Mouse (Mus musculus) hindbrain, embryonic 14.5 days (tissue): ENCODE measurements at regions not wholly inside any gene's neighbourhood (a gene's known extent, or its start where the extent isn't known, plus 50 kb on each side); places are given as distances from the start of the nearest gene placed in this dataset.
"Not testable (repeated sequence)": the region's sequence is repeated elsewhere in the genome, so short reads cannot be mapped to it uniquely, and the experiment has no call there.

Experiments
- ATAC-seq: fragments of 200-750 bp; cut with Nextera tagmentation; 2 replicates; pipeline ENCODE4 v1.8.0; 2017; ENCODE audit warnings: moderate number of reproducible peaks, mild to moderate bottlenecking, moderate TSS enrichment, moderate library complexity; ENCODE audit not compliant: low FRiP score
- DNase-seq: peaks from one replicate; pipeline ENCODE4 v3.0.0-alpha.2; 2015; ENCODE audit warnings: low spot score
- H3K27ac ChIP-seq: fragments of 300-500 bp; sonication (generic); 2 replicates; pipeline ENCODE4 v1.5.1; 2014; ENCODE audit warnings: mild to moderate bottlenecking, moderate library complexity
- H3K27me3 ChIP-seq: fragments of 300-500 bp; sonication (generic); 2 replicates; pipeline ENCODE4 v1.6.1; 2014; ENCODE audit warnings: mild to moderate bottlenecking, low read length, mixed read lengths; ENCODE audit not compliant: control insufficient read depth, insufficient read depth
- H3K36me3 ChIP-seq: fragments of 300-500 bp; sonication (generic); replicated peaks from 2 replicates; pipeline ENCODE4 v1.6.1; 2014; ENCODE audit not compliant: control insufficient read depth, insufficient read depth
- H3K4me1 ChIP-seq: fragments of 300-500 bp; sonication (generic); replicated peaks from 2 replicates; pipeline ENCODE4 v1.6.1; 2014; ENCODE audit warnings: antibody characterized with exemption, low read length, mixed read lengths; ENCODE audit not compliant: control insufficient read depth, insufficient read depth
- H3K4me2 ChIP-seq: fragments of 300-500 bp; sonication (generic); replicated peaks from 2 replicates; pipeline ENCODE4 v1.6.1; 2014; ENCODE audit warnings: mild to moderate bottlenecking, moderate library complexity
- H3K4me3 ChIP-seq: fragments of 300-500 bp; sonication (generic); replicated peaks from 2 replicates; pipeline ENCODE4 v1.5.1; 2014; ENCODE audit warnings: mild to moderate bottlenecking, low read length
- H3K9ac ChIP-seq: fragments of 300-500 bp; sonication (generic); 2 replicates; pipeline ENCODE4 v1.6.1; 2014
- H3K9me3 ChIP-seq: fragments of 300-500 bp; sonication (generic); 2 replicates; pipeline ENCODE4 v1.6.1; 2016; ENCODE audit warnings: low read length; ENCODE audit not compliant: control insufficient read depth
- WGBS: fragments of 180-500 bp; shearing (Covaris S2); extraction: QIAGEN DNeasy Blood & Tissue Kit; methylation state at CpG from one replicate; pipeline ENCODE4 v1.1.7; 2014; 5-methylcytosine and 5-hydroxymethylcytosine counted together

GRCm38 (mm10) chr13:113463420-113463819, 154.9 kb downstream of the Snx18 start:
- ATAC-seq, result no peak
- peaks cover 18% of the 10 kb centered on the region for H3K4me1 ChIP-seq
- H3K27me3 ChIP-seq, result no peaks in the 10 kb centered on the region
- no peak overlapping the region for H3K9ac ChIP-seq
- WGBS, result 34% methylated on average over 4 of the region's 4 CpGs
- no peak for DNase-seq
- no peak overlapping the region for H3K4me3 ChIP-seq
- H3K9me3 ChIP-seq, result no peaks in the 10 kb centered on the region
- H3K4me2 ChIP-seq, result no peak overlapping the region
- H3K36me3 ChIP-seq, result no peaks in the 10 kb centered on the region
- H3K27ac ChIP-seq, result no peak overlapping the region

DNA sequence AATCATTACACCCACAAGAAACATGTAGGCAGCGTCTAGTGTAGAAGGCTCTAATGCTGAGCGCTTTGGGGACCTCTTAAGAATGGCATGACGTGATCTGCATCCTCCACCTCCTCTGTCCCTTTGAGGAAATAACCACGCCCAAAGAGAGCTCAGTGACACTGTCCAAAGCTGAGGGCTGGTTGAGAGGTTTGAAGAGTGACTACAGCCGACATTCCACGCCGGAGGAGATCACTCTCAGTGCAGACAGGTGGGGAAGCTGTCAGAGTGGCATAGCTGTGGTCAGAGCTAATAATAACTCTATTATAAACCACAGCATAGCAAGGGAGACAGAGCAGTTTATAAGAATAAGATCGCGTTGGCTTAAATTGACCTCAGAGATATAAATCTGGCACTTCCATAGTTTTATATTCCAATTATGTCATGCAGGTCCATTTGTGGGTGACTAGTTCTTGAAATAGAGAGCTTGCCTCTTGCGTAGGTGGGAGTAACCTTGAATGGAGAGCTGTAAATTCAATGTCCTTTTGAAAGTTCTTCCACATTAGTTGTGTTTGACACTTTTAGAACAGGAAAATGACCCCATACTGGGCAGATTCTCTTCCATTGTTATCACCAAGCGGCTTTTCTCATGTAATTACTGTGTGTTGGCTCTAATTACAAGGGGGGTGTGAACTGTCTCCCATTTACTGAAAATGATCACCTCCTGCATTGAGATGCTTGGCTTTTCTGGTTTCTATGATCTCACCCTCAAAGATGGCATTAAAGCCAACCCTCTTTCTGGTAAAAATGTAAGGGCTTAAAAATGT, 161.7 kb downstream of the BC067074 start:
- no peaks in the 10 kb centered on the region for H3K9me3 ChIP-seq
- no peak overlapping the region for H3K4me3 ChIP-seq
- DNase-seq (no peak), ATAC-seq (no peak)
- H3K4me1 ChIP-seq, result no peaks in the 10 kb centered on the region
- H3K36me3 ChIP-seq, result no peaks in the 10 kb centered on the region
- H3K27ac ChIP-seq, result no peak overlapping the region
- no peak overlapping the region for H3K4me2 ChIP-seq
- H3K27me3 ChIP-seq, result no peaks in the 10 kb centered on the region
- no peak overlapping the region for H3K9ac ChIP-seq
- 72% methylated on average over 11 of the region's 11 CpGs for WGBS

GRCm38 (mm10) chr13:113448378-113448777, 155.4 kb downstream of the BC067074 start:
- H3K4me2 ChIP-seq, result no peak overlapping the region
- no peak for ATAC-seq

GRCm38 (mm10) chr13:113446226-113446625, 153.3 kb downstream of the BC067074 start:
- WGBS, result 73% methylated on average over 5 of the region's 5 CpGs
- Histone ChIP-seq H3K9ac (no peak overlapping the region), H3K4me1 (no peaks in the 10 kb centered on the region), H3K9me3 (no peaks in the 10 kb centered on the region), H3K4me3 (no peak overlapping the region), H3K27me3 (no peaks in the 10 kb centered on the region), H3K27ac (no peak overlapping the region), H3K4me2 (no peak overlapping the region), H3K36me3 (no peaks in the 10 kb centered on the region)
- ATAC-seq (no peak), DNase-seq (no peak)

More at GRCm38 (mm10) chr13:113448378-113448777, 155.4 kb downstream of the BC067074 start:
- Histone ChIP-seq H3K9ac (no peak overlapping the region), H3K27ac (no peak overlapping the region), H3K36me3 (no peaks in the 10 kb centered on the region), H3K4me3 (no peak overlapping the region), H3K9me3 (no peaks in the 10 kb centered on the region), H3K4me1 (no peaks in the 10 kb centered on the region), H3K27me3 (no peaks in the 10 kb centered on the region)
- DNase-seq, result no peak
- 92% methylated on average over 1 of the region's 1 CpGs for WGBS

DNA sequence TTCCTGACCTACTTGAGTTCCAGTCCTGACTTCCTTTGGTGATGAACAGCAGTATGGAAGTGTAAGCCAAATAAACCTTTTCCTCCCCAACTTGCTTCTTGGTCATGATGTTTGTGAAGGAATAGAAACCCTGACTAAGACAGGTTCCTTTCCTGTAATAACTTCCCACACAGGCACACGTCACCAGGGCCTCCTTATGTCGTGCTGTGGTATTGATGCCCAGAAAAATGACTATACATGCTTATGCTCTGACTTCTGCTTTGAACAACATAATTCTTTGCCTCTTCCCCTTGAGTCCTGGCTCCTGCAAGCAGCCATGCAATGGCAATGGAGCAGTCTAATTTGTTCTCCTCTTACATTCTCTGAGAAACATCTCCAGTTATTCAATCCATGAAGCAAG, 151.5 kb downstream of the BC067074 start:
- not testable (repeated sequence) for H3K4me1 ChIP-seq, H3K9ac ChIP-seq, H3K9me3 ChIP-seq, H3K4me3 ChIP-seq, ATAC-seq, H3K4me2 ChIP-seq, H3K27ac ChIP-seq, H3K27me3 ChIP-seq, DNase-seq, H3K36me3 ChIP-seq
- WGBS, result 87% methylated on average over 2 of the region's 2 CpGs

GRCm38 (mm10) chr13:113443078-113443477, 150.1 kb downstream of the BC067074 start:
- Histone ChIP-seq H3K27me3 (no peaks in the 10 kb centered on the region), H3K4me3 (no peak overlapping the region)
- 93% methylated on average over 8 of the region's 8 CpGs for WGBS

GRCm38 (mm10) chr13:113442169-113442568, 149.2 kb downstream of the BC067074 start:
- no peaks in the 10 kb centered on the region for H3K36me3 ChIP-seq
- ATAC-seq, result no peak
- no peak for DNase-seq
- H3K4me1 ChIP-seq, result no peaks in the 10 kb centered on the region
- no peak overlapping the region for H3K9ac ChIP-seq
- no peak overlapping the region for H3K4me2 ChIP-seq
- no peaks in the 10 kb centered on the region for H3K27me3 ChIP-seq
- 74% methylated on average over 9 of the region's 9 CpGs for WGBS
- H3K9me3 ChIP-seq, result no peaks in the 10 kb centered on the region
- no peak overlapping the region for H3K4me3 ChIP-seq
- H3K27ac ChIP-seq, result no peak overlapping the region

More at GRCm38 (mm10) chr13:113443078-113443477, 150.1 kb downstream of the BC067074 start:
- Histone ChIP-seq H3K4me2 (no peak overlapping the region), H3K4me1 (no peaks in the 10 kb centered on the region), H3K9me3 (no peaks in the 10 kb centered on the region), H3K9ac (no peak overlapping the region), H3K27ac (no peak overlapping the region), H3K36me3 (no peaks in the 10 kb centered on the region)
- no peak for DNase-seq
- no peak for ATAC-seq

DNA sequence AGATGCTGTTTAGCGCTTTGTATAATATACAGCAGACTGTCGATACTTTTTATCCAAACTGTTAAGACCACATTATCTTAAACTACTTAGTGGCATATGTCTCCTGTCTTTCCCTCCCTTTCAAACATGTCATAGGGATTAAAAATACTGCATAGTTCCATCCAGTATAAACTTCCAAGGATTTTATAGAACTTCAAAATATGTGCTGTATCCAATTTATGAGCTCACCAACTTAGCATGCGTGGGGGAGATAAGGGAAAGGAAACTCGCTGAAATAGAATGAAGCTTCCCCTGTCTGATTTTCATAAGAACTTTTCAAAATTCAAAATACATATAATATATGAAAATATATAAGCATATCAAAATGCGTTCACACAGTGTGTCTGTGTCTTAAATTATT, 147.2 kb downstream of the BC067074 start:
- no peak for DNase-seq
- no peak for ATAC-seq
- no peaks in the 10 kb centered on the region for H3K27me3 ChIP-seq
- H3K9me3 ChIP-seq, result no peaks in the 10 kb centered on the region
- H3K9ac ChIP-seq, result no peak overlapping the region
- H3K27ac ChIP-seq, result no peak overlapping the region
- H3K36me3 ChIP-seq, result no peaks in the 10 kb centered on the region
- no peak overlapping the region for H3K4me3 ChIP-seq
- WGBS, result 91% methylated on average over 5 of the region's 5 CpGs
- H3K4me2 ChIP-seq, result no peak overlapping the region
- no peaks in the 10 kb centered on the region for H3K4me1 ChIP-seq

DNA sequence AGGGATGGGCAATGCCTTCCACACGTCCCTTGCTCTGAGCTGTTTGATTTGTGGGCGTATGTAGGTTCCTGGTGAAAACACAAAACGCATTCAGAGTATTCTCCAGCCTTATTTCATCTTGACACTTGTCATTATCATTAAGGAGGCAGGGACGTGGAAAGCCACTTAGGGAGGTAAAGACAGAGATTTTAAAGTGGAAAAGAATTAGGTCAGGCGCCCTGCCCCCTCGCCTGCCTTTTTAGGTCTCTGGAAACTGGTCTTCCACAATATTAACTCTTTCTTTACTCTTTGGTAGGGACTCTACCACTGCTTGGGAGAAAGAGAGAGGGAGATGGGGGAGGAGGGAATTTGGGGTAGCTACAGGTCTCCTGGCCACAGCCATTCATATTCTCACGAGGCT, 146.6 kb downstream of the BC067074 start:
- ATAC-seq (no peak), DNase-seq (no peak)
- H3K4me1 ChIP-seq, result no peaks in the 10 kb centered on the region
- no peaks in the 10 kb centered on the region for H3K27me3 ChIP-seq
- H3K9me3 ChIP-seq, result no peaks in the 10 kb centered on the region
- no peak overlapping the region for H3K4me2 ChIP-seq
- H3K4me3 ChIP-seq, result no peak overlapping the region
- WGBS, result 49% methylated on average over 7 of the region's 7 CpGs
- H3K9ac ChIP-seq, result no peak overlapping the region
- no peak overlapping the region for H3K27ac ChIP-seq
- no peaks in the 10 kb centered on the region for H3K36me3 ChIP-seq

- H3K9ac ChIP-seq, result no peak overlapping the region
- no peaks in the 10 kb centered on the region for H3K4me1 ChIP-seq
- no peak overlapping the region for H3K4me2 ChIP-seq
- ATAC-seq, result no peak
- H3K4me3 ChIP-seq, result no peak overlapping the region
- 79% methylated on average over 2 of the region's 2 CpGs for WGBS
- no peaks in the 10 kb centered on the region for H3K9me3 ChIP-seq
- no peak overlapping the region for H3K27ac ChIP-seq
- H3K36me3 ChIP-seq, result no peaks in the 10 kb centered on the region
- H3K27me3 ChIP-seq, result no peaks in the 10 kb centered on the region
- DNase-seq, result no peak
Observed at GRCm38 (mm10) chr13:113438872-113439271, 145.9 kb downstream of the BC067074 start.
